Mouse (Mus musculus): ENCODE results near the gene Foxg1. TPM values are rescaled to one million over a fixed set of nuclear protein-coding genes. Genes with fewer than 3 reads are reported as not detected.

Foxg1 gene
- polyA plus RNA-seq (2015; fragmentation: Nextera tagmentation; extraction: Ambion mirVana), result not detected in 2 replicates

DNA sequence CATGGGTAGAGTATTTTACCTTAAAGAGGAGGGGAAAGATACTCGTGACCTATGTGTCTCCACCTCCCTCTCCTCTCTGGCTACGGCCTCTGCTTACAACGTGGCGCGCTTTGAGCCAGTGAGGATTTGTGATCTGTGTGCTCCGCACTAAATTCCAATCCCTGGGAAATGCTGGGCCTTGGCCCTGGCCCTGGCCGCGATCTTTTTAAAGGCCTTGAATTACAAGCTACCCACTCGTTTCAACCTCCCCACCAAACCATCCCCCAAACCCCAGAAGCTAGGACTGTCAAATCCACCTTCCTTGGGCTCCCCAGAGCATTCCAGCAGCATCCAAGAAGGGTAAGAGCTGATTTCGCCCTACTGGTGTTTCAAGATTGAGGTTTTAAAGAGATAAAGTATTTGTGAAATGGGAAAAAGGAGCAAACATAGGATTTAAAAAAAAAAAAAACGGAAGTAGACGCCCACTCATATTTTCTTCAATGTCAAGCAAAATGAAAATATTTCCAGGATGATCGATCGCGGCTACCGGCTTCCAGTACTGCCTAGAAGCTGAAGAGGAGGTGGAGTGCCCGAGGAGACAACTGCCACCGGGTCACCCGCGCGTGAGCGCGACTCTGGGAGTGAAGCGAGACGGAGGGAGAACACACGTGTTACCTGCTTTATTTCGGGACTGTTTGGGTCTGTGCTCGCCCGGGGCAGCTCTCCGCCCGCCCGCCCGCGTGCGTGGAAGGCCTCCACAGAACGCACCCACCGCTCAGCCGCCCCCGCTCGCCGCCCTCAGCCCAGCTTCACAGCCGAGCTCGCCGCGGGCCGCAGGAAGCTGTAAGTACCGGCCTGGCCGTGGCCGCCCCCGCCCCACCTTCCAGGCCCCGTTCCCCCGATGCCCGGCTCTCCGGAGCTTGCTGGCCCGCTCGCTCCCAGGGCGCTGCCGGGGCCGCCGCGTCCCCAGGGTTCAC, at the start of gene Foxg1:
Gene Foxg1, plus strand, starts transcription at position 96 of the 956 bp plus-strand sequence.

DNA sequence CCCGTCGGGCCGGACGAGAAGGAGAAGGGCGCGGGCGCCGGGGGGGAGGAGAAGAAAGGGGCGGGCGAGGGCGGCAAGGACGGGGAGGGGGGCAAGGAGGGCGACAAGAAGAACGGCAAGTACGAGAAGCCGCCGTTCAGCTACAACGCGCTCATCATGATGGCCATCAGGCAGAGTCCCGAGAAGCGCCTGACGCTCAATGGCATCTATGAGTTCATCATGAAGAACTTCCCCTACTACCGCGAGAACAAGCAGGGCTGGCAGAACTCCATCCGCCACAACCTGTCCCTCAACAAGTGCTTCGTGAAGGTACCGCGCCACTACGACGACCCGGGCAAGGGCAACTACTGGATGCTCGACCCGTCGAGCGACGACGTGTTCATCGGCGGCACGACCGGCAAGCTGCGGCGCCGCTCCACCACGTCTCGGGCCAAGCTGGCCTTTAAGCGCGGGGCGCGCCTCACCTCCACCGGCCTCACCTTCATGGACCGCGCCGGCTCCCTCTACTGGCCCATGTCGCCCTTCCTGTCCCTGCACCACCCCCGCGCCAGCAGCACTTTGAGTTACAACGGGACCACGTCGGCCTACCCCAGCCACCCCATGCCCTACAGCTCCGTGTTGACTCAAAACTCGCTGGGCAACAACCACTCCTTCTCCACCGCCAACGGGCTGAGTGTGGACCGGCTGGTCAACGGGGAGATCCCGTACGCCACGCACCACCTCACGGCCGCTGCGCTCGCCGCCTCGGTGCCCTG, 2.6 kb downstream of the Foxg1 start, which contains the start of gene Gm43517:
Gene Gm43517, plus strand, starts transcription at position 299 of the 755 bp plus-strand sequence.

Other genes starting within 250 kb of the Foxg1 start
- gene Gm43517, start 2.5 kb downstream of the Foxg1 start, polyA plus RNA-seq (2015; fragmentation: Nextera tagmentation; extraction: Ambion mirVana), result not detected in 2 replicates

All from neural tube, postnatal 0 days (tissue).